Mouse (Mus musculus): ENCODE data around the gene 4833439L19Rik. TPM values are rescaled to one million over a fixed set of nuclear protein-coding genes. Genes with fewer than 3 reads are reported as not detected.

The 4833439L19Rik gene
- polyA plus RNA-seq, 1 experiment = 39.7 TPM

DNA sequence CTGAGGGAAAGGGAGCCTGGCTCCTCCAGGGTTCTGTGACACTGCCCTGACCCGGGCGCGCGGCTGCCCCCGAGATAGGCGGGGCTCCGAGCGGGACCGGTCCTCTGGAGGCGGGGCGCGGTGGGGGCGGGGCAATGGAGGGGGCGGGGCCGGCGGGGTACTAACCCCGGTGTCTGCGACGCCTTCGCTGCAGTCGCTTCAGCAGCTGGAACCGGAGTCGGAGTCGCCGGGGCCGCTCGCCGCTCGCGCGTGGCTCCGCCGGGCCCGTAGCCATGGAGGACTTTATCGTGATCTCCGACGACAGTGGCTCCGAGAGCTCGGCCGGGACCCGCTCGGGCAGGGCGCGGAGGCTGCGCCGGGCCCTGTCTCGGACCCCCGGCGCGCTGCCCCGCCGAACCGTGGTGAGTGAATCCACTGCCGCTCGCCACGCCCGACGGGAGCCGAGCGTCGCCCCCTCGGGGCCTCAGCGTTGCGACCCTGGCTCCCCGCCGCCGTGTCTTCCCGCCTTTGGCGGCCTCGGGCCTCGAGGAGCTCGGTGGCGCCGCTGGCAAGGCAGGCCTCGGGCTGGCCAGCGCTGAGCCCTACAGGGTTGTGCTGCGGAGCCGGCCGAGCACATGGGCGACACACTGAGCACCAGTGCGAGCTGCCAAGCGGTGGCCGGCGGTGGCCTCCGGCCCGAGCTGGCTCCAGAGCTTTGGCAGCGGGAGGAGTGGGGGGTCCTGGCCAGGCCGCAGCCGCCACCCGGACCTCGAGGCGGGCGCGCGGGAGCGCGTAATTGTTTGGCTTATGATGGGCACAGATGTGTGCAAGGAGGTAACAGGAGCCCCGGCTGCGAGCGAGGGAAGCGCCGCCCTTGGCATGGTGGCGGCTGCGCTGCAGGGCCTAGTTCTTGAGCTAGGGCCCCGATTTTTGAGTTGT is 61.4 kb downstream of the 4833439L19Rik start, which contains the start of gene Simc1:
Gene Simc1 (plus strand): TSS at position 176 of the 918 bp plus-strand sequence.
- no peak for TF ChIP-seq GATA1 (IDR thresholded peaks at IDR 0.05; ENCODE audit: low read length)

- no peak for TF ChIP-seq GATA1 (IDR thresholded peaks at IDR 0.05; ENCODE audit: low read length)
Measured at GRCm38 (mm10) chr13:54503278-54503603, 62.0 kb downstream of the 4833439L19Rik start.

DNA sequence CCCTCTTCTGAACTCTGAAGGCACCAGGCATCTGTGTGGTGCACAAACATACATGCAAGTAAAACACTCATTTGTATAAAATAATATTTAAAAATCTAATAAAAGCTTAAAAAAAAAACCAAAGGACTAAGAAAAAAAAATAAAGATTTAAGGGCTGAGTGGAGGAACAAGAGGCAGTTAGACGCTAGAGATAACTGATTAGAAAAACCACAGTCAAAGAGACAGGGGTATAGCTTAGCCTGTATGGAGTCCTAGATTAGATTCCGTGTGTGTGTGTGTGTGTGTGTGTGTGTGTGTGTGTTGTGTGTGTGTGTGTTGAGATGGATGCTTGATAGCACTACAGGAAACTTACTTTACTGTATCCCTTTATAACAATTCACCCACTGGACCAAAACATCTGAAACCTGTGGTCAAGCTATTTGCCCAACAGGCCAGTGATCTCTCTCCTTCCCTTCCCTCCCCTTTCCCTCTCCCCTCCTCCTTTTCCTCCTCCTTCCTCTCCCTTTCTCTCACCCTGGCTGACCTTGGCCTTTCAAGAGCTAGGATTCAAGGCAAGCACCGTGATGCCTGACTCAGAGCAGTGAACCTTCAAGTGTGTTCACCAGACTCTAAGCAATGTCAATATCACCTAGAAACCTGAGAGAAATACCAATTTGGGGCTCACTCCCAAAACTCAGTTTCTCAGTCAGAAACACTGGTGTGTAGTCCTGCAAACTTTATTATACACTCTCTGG is 63.1 kb downstream of the 4833439L19Rik start:
- peak; percentile 54 for TF ChIP-seq GATA1 (IDR thresholded peaks at IDR 0.05; ENCODE audit: low read length)

DNA sequence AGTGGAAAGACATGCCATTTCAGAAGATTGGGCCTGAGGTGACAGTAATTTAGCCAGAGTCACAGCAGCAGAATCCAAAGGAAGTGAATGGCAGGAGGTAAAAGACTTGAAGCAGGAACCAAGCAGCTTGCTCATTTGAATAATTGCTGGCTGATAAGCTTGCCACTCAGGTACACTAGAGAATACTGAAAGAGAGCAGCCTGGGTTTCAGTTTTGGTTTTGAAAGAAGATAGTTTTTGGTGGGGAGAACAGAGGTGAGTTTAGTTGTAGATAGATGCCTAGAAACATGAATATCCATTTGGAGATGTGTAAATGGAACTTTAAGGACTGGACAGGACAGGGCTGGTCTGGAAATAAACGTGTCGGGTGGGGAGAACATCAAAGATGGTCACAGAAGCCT is 63.9 kb downstream of the 4833439L19Rik start:
- no peak for TF ChIP-seq GATA1 (IDR thresholded peaks at IDR 0.05; ENCODE audit: low read length)

Other genes starting within 250 kb of the 4833439L19Rik start
- gene Cplx2, start 194.1 kb downstream of the 4833439L19Rik start, polyA plus RNA-seq (2012) = not detected in 2 replicates
- 161 and 163 TPM in 2 replicates for gene Thoc3, start 96.6 kb downstream of the 4833439L19Rik start, polyA plus RNA-seq (2012)
- 4.5 and 5.0 TPM in 2 replicates for gene Simc1, start 61.7 kb downstream of the 4833439L19Rik start, polyA plus RNA-seq (2012)
- gene Arl10, start 9.6 kb upstream of the 4833439L19Rik start, polyA plus RNA-seq (2012) = 8.0 and 12.2 TPM in 2 replicates
- gene Nop16, start 24.7 kb upstream of the 4833439L19Rik start, polyA plus RNA-seq (2012) = 77.4 and 101 TPM in 2 replicates
- 13.0 and 86.8 TPM in 2 replicates for gene Higd2a, start 24.8 kb upstream of the 4833439L19Rik start, polyA plus RNA-seq (2012)
- 67.4 and 91.2 TPM in 2 replicates for gene Cltb, start 45.9 kb upstream of the 4833439L19Rik start, polyA plus RNA-seq (2012)
- 22.1 and 26.1 TPM in 2 replicates for gene Faf2, start 56.3 kb upstream of the 4833439L19Rik start, polyA plus RNA-seq (2012)
- 269 and 288 TPM in 2 replicates for gene Rnf44, start 128.5 kb upstream of the 4833439L19Rik start, polyA plus RNA-seq (2012)
- not detected in 2 replicates for gene Cdhr2, start 136.0 kb upstream of the 4833439L19Rik start, polyA plus RNA-seq (2012)
- gene Gprin1, start 184.4 kb upstream of the 4833439L19Rik start, polyA plus RNA-seq (2012) = not detected in 2 replicates
- gene Sncb, start 201.2 kb upstream of the 4833439L19Rik start, polyA plus RNA-seq (2012) = not detected in 2 replicates
- not detected in 2 replicates for gene Eif4e1b, start 218.6 kb upstream of the 4833439L19Rik start, polyA plus RNA-seq (2012)
- 0.14 and 0.17 TPM in 2 replicates for gene Tspan17, start 223.9 kb upstream of the 4833439L19Rik start, polyA plus RNA-seq (2012)